Comparison of ENCODE assay signal across 28 mouse cellular contexts in genomic region chr1:125684423-125684822, GRCm38 (mm10). TPM values are rescaled to one million over a fixed set of nuclear protein-coding genes. Genes with fewer than 3 reads are reported as not detected.
"Had no signal": no experiment of that assay in that cellular context is flagged by ENCODE, and none has a peak within 500 bp of the region (broad histone marks: within the 10 kb centered on the region; RNA-seq: fewer than 3 reads in every experiment).

No protein-coding gene starts in this region.

- H3K27ac ChIP-seq: gastrocnemius, adult 2 months; heart, embryonic 10.5 days; hindbrain, embryonic 13.5 days; hindbrain, embryonic 15.5 days; hindbrain, postnatal 0 days; kidney, embryonic 15.5 days; kidney, postnatal 0 days; limb, embryonic 13.5 days; limb, embryonic 15.5 days; liver, embryonic 12.5 days; liver, embryonic 14.5 days had no signal

- H3K4me1 ChIP-seq: heart, embryonic 10.5 days; heart, embryonic 12.5 days; hindbrain, embryonic 13.5 days; hindbrain, embryonic 15.5 days; liver, embryonic 12.5 days had no signal

- H3K9ac ChIP-seq: heart, embryonic 12.5 days; hindbrain, embryonic 13.5 days; hindbrain, embryonic 15.5 days; kidney, embryonic 15.5 days; limb, embryonic 13.5 days; limb, embryonic 15.5 days; liver, embryonic 12.5 days; liver, embryonic 14.5 days had no signal

- H3K4me3 ChIP-seq: gastrocnemius, adult 2 months; heart, embryonic 10.5 days; heart, embryonic 12.5 days; hindbrain, embryonic 13.5 days; hindbrain, embryonic 15.5 days; kidney, embryonic 15.5 days; limb, embryonic 13.5 days; limb, embryonic 15.5 days; liver, embryonic 12.5 days had no signal

- H3K4me2 ChIP-seq: heart, embryonic 12.5 days; hindbrain, embryonic 13.5 days; hindbrain, embryonic 15.5 days; kidney, embryonic 15.5 days; limb, embryonic 13.5 days; limb, embryonic 15.5 days; liver, embryonic 12.5 days had no signal

- H3K27me3 ChIP-seq: heart, embryonic 12.5 days; hindbrain, embryonic 13.5 days; hindbrain, embryonic 15.5 days; kidney, embryonic 15.5 days; limb, embryonic 15.5 days; liver, embryonic 12.5 days had no signal

- H3K36me3 ChIP-seq: heart, embryonic 10.5 days; heart, embryonic 12.5 days; hindbrain, embryonic 13.5 days; hindbrain, embryonic 15.5 days; kidney, embryonic 15.5 days; limb, embryonic 13.5 days; limb, embryonic 15.5 days; liver, embryonic 12.5 days had no signal

- ATAC-seq: hindbrain, postnatal 0 days; intestine, embryonic 16.5 days; liver, embryonic 12.5 days had no signal

- H3K9me3 ChIP-seq: heart, embryonic 10.5 days; heart, embryonic 12.5 days; hindbrain, embryonic 13.5 days; hindbrain, embryonic 15.5 days; kidney, embryonic 15.5 days; limb, embryonic 13.5 days; limb, embryonic 15.5 days; liver, embryonic 12.5 days had no signal

- DNase-seq: gastrocnemius, adult 2 months; gastrocnemius, postnatal 10 days; gastrocnemius, postnatal 25 days; heart, adult 18-20 months; kidney, adult 11 months; kidney, adult 2 months; kidney, adult 9 months; kidney, postnatal 14 days; kidney, postnatal 36 days; layer of hippocampus, adult 9-11 months; layer of hippocampus, postnatal 36 days; left cerebral cortex, postnatal 4 days had no signal

RNA-seq across cellular contexts. Expression of gene Gpr39, which starts 7.6 kb away (rescaled TPM):
- total RNA-seq: gastrocnemius, adult 2 months; gastrocnemius, postnatal 25 days; gastrocnemius, postnatal 4 days; hematopoietic stem cell, adult 5-6 weeks; left cerebral cortex, adult 18-20 months; left cerebral cortex, postnatal 25 days; left cerebral cortex, postnatal 4 days had no signal
- polyA plus RNA-seq: limb, embryonic 13.5 days had no signal
